Mouse (Mus musculus) cortical plate, adult 2 months (tissue): ENCODE data around the gene Cwc22.

ENCODE experiments used
- CTCF ChIP-seq: fragments of 200-500 bp; IDR thresholded peaks from 2 replicates; pipeline ENCODE4 v1.5.1; 2011; ENCODE audit warnings: mild to moderate bottlenecking, control low read depth, low read length; ENCODE audit not compliant: insufficient read depth; ENCODE audit errors: extremely low read depth
- POLR2A ChIP-seq: fragments of 200-500 bp; IDR thresholded peaks from 2 replicates; pipeline ENCODE4 v1.6.1; 2011; ENCODE audit warnings: mild to moderate bottlenecking, low read length, control low read depth; ENCODE audit not compliant: insufficient read depth; ENCODE audit errors: extremely low read depth

GRCm38 (mm10) chr2:77880351-77880750, 65.8 kb downstream of the Cwc22 start:
- TF ChIP-seq CTCF = no peak
- TF ChIP-seq POLR2A = no peak
